Mouse (Mus musculus) hindbrain, embryonic 14.5 days (tissue): ENCODE results near the gene Slc7a5. TPM values are rescaled to one million over a fixed set of nuclear protein-coding genes. Genes with fewer than 3 reads are reported as not detected.

Source experiments
- ATAC-seq: fragments of 200-750 bp; cut with Nextera tagmentation; 2 replicates; pipeline ENCODE4 v1.8.0; 2017; ENCODE audit warnings: moderate number of reproducible peaks, mild to moderate bottlenecking, moderate TSS enrichment, moderate library complexity; ENCODE audit not compliant: low FRiP score
- DNase-seq: peaks from one replicate; pipeline ENCODE4 v3.0.0-alpha.2; 2015; ENCODE audit warnings: low spot score
- H3K27ac ChIP-seq: fragments of 300-500 bp; sonication (generic); 2 replicates; pipeline ENCODE4 v1.5.1; 2014; ENCODE audit warnings: mild to moderate bottlenecking, moderate library complexity
- H3K27me3 ChIP-seq: fragments of 300-500 bp; sonication (generic); 2 replicates; pipeline ENCODE4 v1.6.1; 2014; ENCODE audit warnings: mild to moderate bottlenecking, low read length, mixed read lengths; ENCODE audit not compliant: control insufficient read depth, insufficient read depth
- H3K36me3 ChIP-seq: fragments of 300-500 bp; sonication (generic); replicated peaks from 2 replicates; pipeline ENCODE4 v1.6.1; 2014; ENCODE audit not compliant: control insufficient read depth, insufficient read depth
- H3K4me1 ChIP-seq: fragments of 300-500 bp; sonication (generic); replicated peaks from 2 replicates; pipeline ENCODE4 v1.6.1; 2014; ENCODE audit warnings: antibody characterized with exemption, low read length, mixed read lengths; ENCODE audit not compliant: control insufficient read depth, insufficient read depth
- H3K4me2 ChIP-seq: fragments of 300-500 bp; sonication (generic); replicated peaks from 2 replicates; pipeline ENCODE4 v1.6.1; 2014; ENCODE audit warnings: mild to moderate bottlenecking, moderate library complexity
- H3K4me3 ChIP-seq: fragments of 300-500 bp; sonication (generic); replicated peaks from 2 replicates; pipeline ENCODE4 v1.5.1; 2014; ENCODE audit warnings: mild to moderate bottlenecking, low read length
- H3K9ac ChIP-seq: fragments of 300-500 bp; sonication (generic); 2 replicates; pipeline ENCODE4 v1.6.1; 2014
- H3K9me3 ChIP-seq: fragments of 300-500 bp; sonication (generic); 2 replicates; pipeline ENCODE4 v1.6.1; 2016; ENCODE audit warnings: low read length; ENCODE audit not compliant: control insufficient read depth
- WGBS: fragments of 180-500 bp; shearing (Covaris S2); extraction: QIAGEN DNeasy Blood & Tissue Kit; methylation state at CpG from one replicate; pipeline ENCODE4 v1.1.7; 2014; 5-methylcytosine and 5-hydroxymethylcytosine counted together
- polyA plus RNA-seq: library from polyadenylated mRNA; unstranded; fragments of >200 nt; fragmentation: Nextera tagmentation; extraction: Ambion mirVana; gene quantifications from 2 replicates; pipeline ENCODE4 v1.2.1, GENCODE M21; 2014

Slc7a5 gene
- polyA plus RNA-seq, 1 experiment from 2014 or later, result 57.3 TPM

DNA sequence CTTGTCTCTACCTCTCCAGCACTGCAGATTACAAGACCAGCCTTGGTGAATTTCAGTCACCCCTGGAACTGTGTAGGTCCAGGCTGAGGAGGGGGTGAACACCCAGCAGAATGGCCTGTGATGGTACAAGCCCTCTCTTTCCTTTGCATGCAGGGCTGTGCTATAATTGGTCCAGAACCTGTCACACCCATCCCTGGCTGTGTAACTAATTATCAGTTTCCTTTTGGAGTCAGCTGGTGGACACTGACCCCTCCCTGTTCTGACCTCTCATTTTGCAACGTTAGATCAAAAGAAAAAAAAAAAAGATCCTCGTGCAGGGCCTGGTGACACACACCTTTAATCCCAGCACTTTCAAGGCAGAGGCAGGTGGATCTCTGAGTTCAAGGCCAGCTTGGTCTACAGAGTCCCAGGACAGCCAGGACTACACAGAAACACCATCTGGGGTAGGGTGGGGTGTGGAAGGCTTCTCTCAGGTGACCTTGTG, 35.6 kb upstream of the Slc7a5 start:
- Histone ChIP-seq H3K4me3 (no peak overlapping the region), H3K9me3 (no peaks in the 10 kb centered on the region), H3K27me3 (no peaks in the 10 kb centered on the region), H3K27ac (no peak overlapping the region), H3K36me3 (no peaks in the 10 kb centered on the region), H3K4me2 (no peak overlapping the region), H3K9ac (no peak overlapping the region), H3K4me1 (peaks cover 8% of the 10 kb centered on the region)
- ATAC-seq (no peak), DNase-seq (no peak)
- WGBS, result 50% methylated on average over 2 of the region's 2 CpGs

DNA sequence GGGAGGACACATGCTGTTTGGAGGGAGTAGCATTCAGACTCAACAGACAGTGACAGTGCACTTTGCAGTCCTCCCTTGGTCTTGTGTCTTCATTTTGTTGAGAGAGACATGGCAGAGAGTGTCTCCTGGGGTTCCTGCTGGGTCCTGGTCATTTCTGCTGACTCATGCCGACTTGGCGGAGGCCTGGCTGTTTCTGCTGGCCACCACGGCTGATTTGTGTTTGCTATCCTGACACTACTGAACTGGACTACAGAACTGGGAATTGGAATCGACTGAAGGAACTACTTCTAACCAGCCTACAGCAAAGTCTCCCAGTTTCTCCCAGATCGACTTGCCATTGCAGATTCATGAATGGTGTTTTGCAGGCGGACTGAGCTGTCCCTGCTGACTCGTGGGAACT, 31.2 kb upstream of the Slc7a5 start:
- H3K9ac ChIP-seq, result no peak overlapping the region
- WGBS, result 86% methylated on average over 7 of the region's 7 CpGs
- no peak overlapping the region for H3K4me2 ChIP-seq
- H3K27ac ChIP-seq, result no peak overlapping the region
- DNase-seq (no peak), ATAC-seq (no peak)
- H3K27me3 ChIP-seq, result no peaks in the 10 kb centered on the region
- H3K4me3 ChIP-seq, result no peak overlapping the region
- H3K4me1 ChIP-seq, result peaks cover 22% of the 10 kb centered on the region
- H3K36me3 ChIP-seq, result no peaks in the 10 kb centered on the region
- no peaks in the 10 kb centered on the region for H3K9me3 ChIP-seq

DNA sequence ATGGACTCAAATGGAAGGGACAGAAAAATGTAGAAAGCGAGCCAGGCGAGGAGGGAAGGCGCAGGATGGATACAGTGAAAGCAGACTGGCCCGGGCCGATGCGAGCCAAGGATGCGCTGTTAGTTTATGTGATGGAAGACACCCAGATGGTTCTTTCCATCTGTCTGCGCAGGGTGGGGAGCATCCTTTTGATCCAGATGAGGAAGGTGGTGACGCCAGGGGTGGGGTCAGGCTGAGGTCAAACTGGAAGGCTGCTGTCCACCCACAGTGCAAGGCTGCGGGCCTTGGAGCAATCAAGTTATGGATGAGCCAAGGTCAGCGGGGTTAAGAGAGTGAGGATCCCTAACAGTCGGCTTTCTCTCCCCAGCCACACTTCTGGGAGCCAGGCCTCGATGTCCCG, 28.9 kb upstream of the Slc7a5 start:
- Histone ChIP-seq H3K27me3 (no peaks in the 10 kb centered on the region), H3K4me2 (no peak overlapping the region), H3K4me1 (peaks cover 22% of the 10 kb centered on the region), H3K36me3 (no peaks in the 10 kb centered on the region), H3K27ac (peak overlapping the region; percentile 85), H3K9ac (no peak overlapping the region), H3K9me3 (no peaks in the 10 kb centered on the region), H3K4me3 (no peak overlapping the region)
- 63% methylated on average over 14 of the region's 14 CpGs for WGBS
- no peak for DNase-seq
- ATAC-seq, result no peak

DNA sequence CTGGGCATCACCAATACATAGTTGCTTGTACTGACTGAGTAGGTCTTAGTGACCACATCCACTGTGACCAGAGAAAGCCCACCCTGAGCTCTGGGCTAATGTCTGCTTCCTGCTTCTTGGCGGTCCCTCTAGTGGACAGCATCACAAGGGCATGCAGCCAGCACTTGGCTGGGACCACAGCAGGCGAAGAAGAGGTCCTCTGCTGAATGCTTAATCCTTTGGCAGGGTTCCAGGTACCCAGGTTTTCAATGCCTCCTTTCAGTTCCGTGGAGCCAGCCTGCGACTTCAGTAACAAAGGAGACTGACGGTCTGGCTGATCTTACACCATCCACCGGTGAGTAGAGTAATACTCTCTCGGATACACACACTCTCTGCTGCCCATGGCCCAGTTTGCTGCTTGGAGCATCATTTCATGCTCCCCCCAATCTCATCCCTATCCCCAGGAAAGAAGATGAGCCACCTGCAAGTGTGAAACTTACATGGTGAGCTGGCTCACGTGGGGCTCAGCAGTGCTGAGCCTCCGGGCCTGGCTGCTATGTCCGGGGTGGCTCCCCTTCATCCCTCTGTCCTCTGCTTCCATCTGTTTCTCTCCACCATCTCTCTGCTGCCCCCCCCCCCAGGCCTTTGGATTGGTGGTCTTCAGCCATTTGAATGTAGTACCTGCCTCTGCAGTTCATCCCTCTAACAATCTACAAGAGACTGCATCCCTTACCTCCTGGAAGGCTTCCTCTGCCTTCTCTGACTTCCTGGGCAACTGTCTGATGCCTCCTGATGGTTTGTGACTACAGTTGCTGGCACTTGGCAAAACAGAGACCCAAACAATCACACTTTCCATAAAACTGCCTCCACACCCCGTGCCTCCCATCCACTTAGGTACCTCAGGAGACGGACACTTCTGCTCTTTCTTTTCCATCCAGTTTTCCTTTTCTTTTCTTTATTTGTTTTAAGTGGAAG, 28.1 kb upstream of the Slc7a5 start:
- H3K4me2 ChIP-seq, result peak overlapping the region; percentile 20; the same call in 1 of the 2 replicates
- peak overlapping the region; percentile 85 for H3K27ac ChIP-seq
- ATAC-seq (peak; percentile 85), DNase-seq (peak; percentile 80)
- no peak overlapping the region for H3K9ac ChIP-seq
- H3K36me3 ChIP-seq, result no peaks in the 10 kb centered on the region
- WGBS, result 36% methylated on average over 12 of the region's 12 CpGs
- H3K4me1 ChIP-seq, result peaks cover 22% of the 10 kb centered on the region
- H3K27me3 ChIP-seq, result no peaks in the 10 kb centered on the region
- no peak overlapping the region for H3K4me3 ChIP-seq
- H3K9me3 ChIP-seq, result no peaks in the 10 kb centered on the region

DNA sequence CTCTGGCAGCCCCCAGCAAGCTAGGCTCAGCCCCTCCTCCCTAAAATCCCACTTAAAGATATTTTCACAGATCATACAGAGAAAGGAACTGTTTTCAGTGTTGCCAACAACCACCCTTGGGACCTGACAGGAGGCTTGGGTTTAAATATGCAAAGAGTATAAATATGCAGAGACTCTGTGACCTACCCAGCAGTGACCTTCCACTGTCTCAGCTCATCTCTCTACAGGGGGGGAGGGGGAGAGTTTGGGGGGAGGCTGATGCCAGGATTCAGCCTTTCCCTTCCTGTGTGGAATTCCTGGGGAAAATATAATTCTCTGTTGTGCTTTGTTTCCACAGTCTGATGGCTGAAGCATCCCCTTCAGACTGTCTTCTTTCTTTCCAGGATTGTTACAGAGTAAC, 27.4 kb upstream of the Slc7a5 start:
- ATAC-seq (peak; percentile 29; the same call in 1 of the 2 replicates), DNase-seq (no peak)
- no peak overlapping the region for H3K4me3 ChIP-seq
- peak overlapping the region; percentile 85 for H3K27ac ChIP-seq
- H3K4me2 ChIP-seq, result no peak overlapping the region
- peaks cover 22% of the 10 kb centered on the region for H3K4me1 ChIP-seq
- no peaks in the 10 kb centered on the region for H3K9me3 ChIP-seq
- no peak overlapping the region for H3K9ac ChIP-seq
- H3K27me3 ChIP-seq, result no peaks in the 10 kb centered on the region
- H3K36me3 ChIP-seq, result no peaks in the 10 kb centered on the region

DNA sequence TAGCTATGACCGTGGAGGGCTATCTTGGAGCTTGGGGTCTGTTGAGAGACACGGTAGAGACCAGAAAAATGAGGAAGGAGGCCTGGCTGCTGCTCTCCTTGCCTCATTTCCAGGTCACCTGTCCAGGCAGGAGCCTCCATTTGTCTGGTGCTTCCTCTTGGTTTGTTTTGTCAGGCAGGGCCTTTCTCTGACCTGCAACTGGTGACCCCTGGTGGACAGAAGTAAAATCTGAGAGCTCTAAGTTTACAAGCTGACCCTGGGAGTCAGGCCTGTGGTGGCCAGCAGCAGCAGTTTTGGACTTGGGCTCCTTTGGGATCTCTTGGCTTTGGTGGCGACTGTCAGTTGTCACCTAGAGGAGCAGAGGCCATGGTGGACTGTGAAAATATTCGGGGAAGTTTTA, 27.0 kb upstream of the Slc7a5 start:
- Histone ChIP-seq H3K9ac (no peak overlapping the region), H3K36me3 (no peaks in the 10 kb centered on the region), H3K9me3 (no peaks in the 10 kb centered on the region), H3K27me3 (no peaks in the 10 kb centered on the region), H3K27ac (peak overlapping the region; percentile 85), H3K4me2 (no peak overlapping the region), H3K4me3 (no peak overlapping the region), H3K4me1 (peaks cover 22% of the 10 kb centered on the region)
- DNase-seq (peak; percentile 58), ATAC-seq (no peak)
- 39% methylated on average over 4 of the region's 4 CpGs for WGBS

DNA sequence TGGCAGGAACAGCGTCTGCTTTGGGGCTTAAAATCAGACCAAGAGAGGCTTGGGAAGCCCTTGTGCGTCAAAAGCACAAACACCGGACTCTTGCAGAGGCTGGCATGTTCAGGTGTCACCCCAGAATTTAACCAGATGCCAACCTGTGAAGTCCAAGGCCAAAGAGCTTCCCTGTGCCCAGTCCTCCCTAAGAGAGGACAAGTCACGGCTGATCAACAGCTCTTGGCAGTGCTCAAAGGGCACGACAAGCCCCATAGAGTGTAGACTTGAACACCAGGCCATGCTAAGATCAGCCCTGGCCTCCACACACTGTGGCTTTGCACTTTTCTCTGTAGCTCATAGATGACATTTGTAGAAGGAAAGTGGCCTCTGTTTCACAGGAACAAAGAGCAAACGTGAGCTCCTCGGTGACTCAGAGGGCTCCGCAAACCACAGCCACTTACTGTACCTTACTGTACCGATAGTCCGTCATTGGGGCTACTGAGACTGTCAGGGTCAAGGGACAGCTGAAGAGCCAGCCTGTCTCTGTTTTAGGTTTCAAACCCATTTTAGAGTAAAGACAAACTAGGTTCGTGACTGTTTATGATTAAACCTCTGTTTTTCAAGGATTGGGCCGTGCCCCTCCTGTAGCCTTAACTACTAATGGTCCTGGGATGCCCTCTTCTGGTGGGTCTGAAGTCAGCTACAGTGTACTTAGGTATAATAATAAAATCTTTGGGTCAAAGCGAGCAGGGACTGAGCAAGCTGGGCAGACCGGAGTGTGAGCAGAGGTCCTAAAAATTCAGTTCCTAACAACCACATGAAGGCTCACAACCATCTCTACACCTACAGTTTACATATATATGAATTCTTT, 25.4 kb upstream of the Slc7a5 start:
- ATAC-seq (no peak), DNase-seq (no peak)
- no peak overlapping the region for H3K4me2 ChIP-seq
- H3K27me3 ChIP-seq, result no peaks in the 10 kb centered on the region
- no peak overlapping the region for H3K9ac ChIP-seq
- no peaks in the 10 kb centered on the region for H3K36me3 ChIP-seq
- no peak overlapping the region for H3K4me3 ChIP-seq
- WGBS, result 84% methylated on average over 14 of the region's 14 CpGs
- H3K27ac ChIP-seq, result no peak overlapping the region
- H3K9me3 ChIP-seq, result no peaks in the 10 kb centered on the region
- H3K4me1 ChIP-seq, result peaks cover 22% of the 10 kb centered on the region

DNA sequence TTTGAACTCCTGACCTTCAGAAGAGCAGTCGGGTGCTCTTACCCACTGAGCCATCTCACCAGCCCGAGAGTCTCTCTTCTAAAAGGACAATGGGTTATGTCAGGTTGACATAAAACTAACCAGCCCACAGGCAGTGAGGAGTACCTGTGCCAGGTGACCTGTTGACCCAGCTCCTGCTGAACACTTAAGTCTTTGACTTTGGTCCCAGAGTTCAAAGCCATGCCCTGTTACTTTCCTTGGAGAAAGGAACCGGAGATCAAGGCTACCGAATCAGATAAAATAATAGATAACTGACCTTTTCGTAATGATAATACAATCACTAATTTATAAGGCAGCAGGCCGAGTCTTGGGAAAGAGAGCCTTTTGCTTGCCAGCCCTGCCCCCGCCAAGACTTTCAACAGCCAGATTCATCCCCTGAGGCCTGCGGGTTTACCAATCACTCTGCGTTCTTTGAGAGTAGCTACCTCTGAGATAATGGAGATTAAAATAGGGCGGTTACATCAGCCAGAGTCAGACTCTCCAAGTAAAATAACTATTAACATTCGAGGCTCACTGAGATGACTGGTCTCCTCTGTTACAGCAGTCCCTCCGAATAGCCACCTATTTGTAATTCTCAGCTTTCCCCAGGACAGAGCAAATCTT, 24.7 kb upstream of the Slc7a5 start:
- DNase-seq (no peak), ATAC-seq (no peak)
- WGBS, result 71% methylated on average over 12 of the region's 12 CpGs
- Histone ChIP-seq H3K4me2 (no peak overlapping the region), H3K4me3 (no peak overlapping the region), H3K27ac (no peak overlapping the region), H3K36me3 (no peaks in the 10 kb centered on the region), H3K9me3 (no peaks in the 10 kb centered on the region), H3K27me3 (no peaks in the 10 kb centered on the region), H3K9ac (no peak overlapping the region), H3K4me1 (peaks cover 22% of the 10 kb centered on the region)

DNA sequence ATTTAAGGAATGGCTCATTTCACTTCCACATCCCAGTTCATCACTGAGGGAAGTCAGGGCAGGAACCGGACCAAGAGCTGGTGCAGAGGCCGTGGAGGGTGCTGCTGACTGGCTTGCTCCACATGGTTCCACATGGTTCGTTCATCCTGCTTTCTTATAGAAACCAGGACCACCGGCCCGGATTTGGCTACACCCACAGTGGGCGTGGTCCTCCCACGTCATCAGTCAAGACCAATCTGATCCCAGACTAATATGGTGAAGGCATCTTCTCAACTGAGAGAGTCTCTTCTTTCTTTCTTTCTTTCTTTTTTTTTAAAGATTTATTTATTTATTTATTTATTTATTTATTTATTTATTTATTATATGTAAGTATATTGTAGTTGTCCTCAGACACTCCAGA, 24.1 kb upstream of the Slc7a5 start:
- H3K4me2 ChIP-seq, result no peak overlapping the region

More for the DNA sequence above, 24.1 kb upstream of the Slc7a5 start:
- H3K4me1 ChIP-seq, result peaks cover 18% of the 10 kb centered on the region
- no peak overlapping the region for H3K4me3 ChIP-seq
- no peak overlapping the region for H3K27ac ChIP-seq
- no peak overlapping the region for H3K9ac ChIP-seq
- DNase-seq (no peak), ATAC-seq (no peak)
- H3K27me3 ChIP-seq, result no peaks in the 10 kb centered on the region
- H3K36me3 ChIP-seq, result no peaks in the 10 kb centered on the region
- H3K9me3 ChIP-seq, result no peaks in the 10 kb centered on the region
- WGBS, result 80% methylated on average over 7 of the region's 7 CpGs
